Mouse (Mus musculus) layer of hippocampus, adult 11-12 months (tissue): ENCODE measurements around the gene Lbr.

ENCODE experiments used
- DNase-seq: peaks from one replicate; pipeline ENCODE4 v3.0.0; 2022; ENCODE audit warnings: low spot score

Lbr gene

DNA sequence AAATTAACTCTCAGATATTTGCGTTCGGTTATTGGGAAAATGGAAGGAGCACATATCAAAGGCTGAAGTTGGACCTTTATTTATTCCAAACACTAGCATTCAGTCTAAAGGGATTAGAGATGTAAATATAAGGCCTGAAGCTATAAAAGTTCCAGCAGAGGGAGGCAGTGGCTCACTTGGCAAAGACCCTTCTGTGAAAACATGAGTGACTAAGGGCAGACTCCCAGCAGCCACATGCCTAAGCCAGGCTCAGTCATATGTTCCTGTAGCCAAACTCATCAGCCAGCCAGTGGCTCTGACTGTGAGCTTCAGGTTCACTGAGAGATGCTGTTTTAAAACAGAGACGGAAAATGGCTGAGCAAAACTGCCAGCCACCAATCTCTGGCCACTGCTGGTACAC, 71.0 kb downstream of the Lbr start:
- no peak for DNase-seq

DNA sequence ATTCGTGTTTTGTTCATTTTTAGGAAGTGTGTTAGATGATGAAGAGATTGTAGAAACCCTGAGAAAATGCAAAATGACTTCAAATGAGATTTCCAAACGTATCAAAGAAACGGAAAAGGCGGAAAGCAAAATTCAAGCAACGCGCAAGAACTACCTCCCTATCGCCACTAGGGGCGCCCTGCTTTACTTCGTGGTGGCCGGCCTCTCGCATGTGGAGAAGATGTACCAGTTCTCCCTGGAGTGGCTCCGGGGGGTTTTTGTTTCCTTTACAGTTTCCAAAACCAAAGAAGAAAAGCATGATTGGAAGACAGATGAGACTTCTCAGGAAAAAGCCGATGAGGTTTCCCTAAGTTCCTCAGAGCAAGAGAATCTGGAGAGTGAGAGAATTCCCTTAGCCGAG, 73.5 kb downstream of the Lbr start:
- DNase-seq = no peak
